Mouse (Mus musculus) spleen, embryonic (tissue): Measurements from ENCODE around the gene Eif4a2.

ENCODE experiments used
- CTCF ChIA-PET: fragments of 350-600 bp; sonication (Branson Sonifier 250); formaldehyde crosslinking; loops from one replicate; lab custom pipeline; 2022; lab: Charles Lee

Gene Eif4a2

GRCm38 (mm10) chr16:23103038-23103745 is 4.1 kb upstream of the Eif4a2 start:
- CTCF ChIA-PET, result interaction anchor here (1.0 kb wide), 1 partner anchor 14 kb away, joined by 6 read pairs; no protein-coding TSS in a partner anchor

GRCm38 (mm10) chr16:23103841-23104240 is 3.4 kb upstream of the Eif4a2 start:
- CTCF ChIA-PET, result no interaction called here

GRCm38 (mm10) chr16:23106121-23106520 is 1.1 kb upstream of the Eif4a2 start:
- CTCF ChIA-PET, result no interaction called here

GRCm38 (mm10) chr16:23107946-23108759 is 909 bp downstream of the Eif4a2 start:
- CTCF ChIA-PET, result interaction anchor here (0.7 kb wide), 1 partner anchor 154 kb away, joined by 4 read pairs; no protein-coding TSS in a partner anchor

- CTCF ChIA-PET, result interaction anchor here (0.7 kb wide), 1 partner anchor 153 kb away, joined by 4 read pairs; no protein-coding TSS in a partner anchor
Measured at GRCm38 (mm10) chr16:23108943-23109342, 1.7 kb downstream of the Eif4a2 start.

GRCm38 (mm10) chr16:23109350-23110280 is 2.4 kb downstream of the Eif4a2 start:
- CTCF ChIA-PET, result no interaction called here

- CTCF ChIA-PET, result no interaction called here
Measured at GRCm38 (mm10) chr16:23112348-23112747, 5.1 kb downstream of the Eif4a2 start.

- CTCF ChIA-PET, result no interaction called here
Measured at GRCm38 (mm10) chr16:23112861-23113435, 5.7 kb downstream of the Eif4a2 start.

GRCm38 (mm10) chr16:23113903-23114302 is 6.7 kb downstream of the Eif4a2 start:
- CTCF ChIA-PET, result no interaction called here

- CTCF ChIA-PET, result no interaction called here
Measured at GRCm38 (mm10) chr16:23114339-23115171, 7.3 kb downstream of the Eif4a2 start.

- CTCF ChIA-PET, result no interaction called here
Measured at GRCm38 (mm10) chr16:23115486-23115885, 8.2 kb downstream of the Eif4a2 start.

- CTCF ChIA-PET, result interaction anchor here (0.7 kb wide), 1 partner anchor 133 kb away, joined by 6 read pairs; no protein-coding TSS in a partner anchor
Measured at GRCm38 (mm10) chr16:23117173-23117572, 9.9 kb downstream of the Eif4a2 start.

- CTCF ChIA-PET, result no interaction called here
Measured at GRCm38 (mm10) chr16:23122446-23122845, 15.2 kb downstream of the Eif4a2 start.

GRCm38 (mm10) chr16:23123104-23123503 is 15.9 kb downstream of the Eif4a2 start:
- CTCF ChIA-PET, result no interaction called here

- CTCF ChIA-PET, result no interaction called here
Measured at GRCm38 (mm10) chr16:23124398-23124797, 17.2 kb downstream of the Eif4a2 start.

- CTCF ChIA-PET, result no interaction called here
Measured at GRCm38 (mm10) chr16:23127311-23127672, 20.0 kb downstream of the Eif4a2 start.

GRCm38 (mm10) chr16:23127673-23128375 is 20.6 kb downstream of the Eif4a2 start, which contains the start of gene Rfc4:
TSS of gene Rfc4 (minus strand) at chr16:23127737.
- CTCF ChIA-PET, result interaction anchor here (0.5 to 0.7 kb wide), 3 partner anchors 35 to 895 kb away, joined by 3 to 8 read pairs (median 4); no protein-coding TSS in a partner anchor

GRCm38 (mm10) chr16:23130303-23130702 is 23.1 kb downstream of the Eif4a2 start:
- CTCF ChIA-PET, result interaction anchor here (0.6 kb wide), 1 partner anchor 29 kb away, joined by 4 read pairs; no protein-coding TSS in a partner anchor

- CTCF ChIA-PET, result no interaction called here
Measured at GRCm38 (mm10) chr16:23132336-23132735, 25.1 kb downstream of the Eif4a2 start.
